Mouse (Mus musculus) erythroblast, embryonic 14.5 days (primary cell): Measurements from ENCODE around the gene Vmn1r219.

Experiments used
- GATA1 ChIP-seq: IDR thresholded peaks from 2 replicates; pipeline ENCODE4 v1.6.1; 2012; ENCODE audit warnings: low read length, inconsistent platforms, mixed read lengths
- TAL1 ChIP-seq: IDR thresholded peaks from 3 replicates; pipeline ENCODE4 v1.6.1; 2012; ENCODE audit warnings: low read length, inconsistent platforms, mixed read lengths

GRCm38 (mm10) chr13:23187875-23188274 lies 28.8 kb downstream of the Vmn1r219 start, which contains the start of gene Vmn1r220:
- no peak for TF ChIP-seq GATA1
- no peak for TF ChIP-seq TAL1
